ENCODE assay signal across 1 mouse cellular context in genomic region chr11:96074351-96075176, GRCm38 (mm10).
TF ChIP-seq lines count a peak whose summit lies in the region.

No protein-coding gene starts in this region.

TF ChIP-seq in CH12.LX, 34 proteins besides CTCF, POLR2A, EP300 and RAD21:
- TF ChIP-seq KAT2A (IDR thresholded peaks at IDR 0.05; ENCODE audit: insufficient replicate concordance, low read length) (0 out of 2 replicates have a peak, but pooled peaks have one; percentile 38), ZMIZ1 (IDR thresholded peaks at IDR 0.05; ENCODE audit: low read depth, low read length) (0 out of 2 replicates have a peak, but pooled peaks have one; percentile 26), MXI1 (IDR thresholded peaks at IDR 0.05; ENCODE audit: low read depth, low read length) (no peak), CHD1 (IDR thresholded peaks at IDR 0.05; ENCODE audit: low read depth, low read length) (peak; percentile 82; the same call in 1 of the 2 replicates)
TF ChIP-seq in CH12.LX: peak in this region for 3.
